ENCODE assay signal across 9 mouse cellular contexts in the genomic region with DNA sequence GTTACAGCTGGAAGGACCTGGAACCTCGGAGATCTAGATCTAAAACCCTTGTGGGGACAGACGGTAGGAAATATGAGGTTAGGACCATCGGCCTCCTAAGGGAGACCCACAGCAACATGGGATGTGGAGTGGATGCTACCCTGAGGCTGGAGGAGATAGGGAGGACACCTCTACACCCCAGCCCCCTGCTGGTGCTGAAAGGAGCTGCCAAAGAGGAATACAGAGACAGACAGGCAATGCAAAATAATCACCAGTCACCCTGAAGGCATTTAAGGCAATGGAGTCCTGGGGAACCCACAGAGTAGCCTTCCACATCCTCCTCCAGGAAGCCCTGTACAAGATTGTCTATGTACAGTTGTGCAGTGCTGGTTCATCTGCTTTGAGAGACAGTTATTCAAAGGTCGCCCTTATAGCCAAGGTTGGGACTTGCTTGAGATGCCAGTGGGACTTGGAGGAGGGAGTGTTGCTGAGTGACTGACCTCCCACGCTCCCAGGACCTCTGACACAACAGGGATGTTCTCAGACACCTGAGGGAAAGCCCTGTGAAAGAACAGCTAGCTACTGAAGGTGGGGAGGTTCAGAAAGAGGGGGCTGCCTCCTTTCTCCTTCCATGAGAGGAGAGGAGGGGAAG. TPM values are rescaled to one million over a fixed set of nuclear protein-coding genes. Genes with fewer than 3 reads are reported as not detected.
DNase-seq lines count a peak whose midpoint lies in the region; ATAC-seq and TF ChIP-seq lines count a peak whose summit lies in the region.
"Had no signal": no experiment of that assay in that cellular context is flagged by ENCODE, and none has a peak within 500 bp of the region (broad histone marks: within the 10 kb centered on the region; RNA-seq: fewer than 3 reads in every experiment).

No protein-coding gene starts in this region.

- H3K4me1 ChIP-seq in heart, adult 2 months (ENCODE audit: control insufficient read depth, insufficient read depth, low read length) = no peaks in the 10 kb centered on the region; the same call in 1 of the 2 replicates
- no peaks in the 10 kb centered on the region for H3K4me1 ChIP-seq in heart, embryonic 11.5 days (ENCODE audit: control insufficient read depth, insufficient read depth, low read length)
- H3K4me1 ChIP-seq in forebrain, embryonic 15.5 days = peaks cover 3% of the 10 kb centered on the region; the same call in 1 of the 2 replicates

- 54% methylated on average over 5 of the region's 5 CpGs for WGBS in heart, adult 2 months
- WGBS in heart, embryonic 11.5 days (ENCODE audit: insufficient replicate concordance) = 63% methylated on average over 5 of the region's 5 CpGs
- 73% methylated on average over 5 of the region's 5 CpGs for WGBS in forebrain, embryonic 15.5 days

- no peaks in the 10 kb centered on the region for H3K36me3 ChIP-seq in heart, adult 2 months (ENCODE audit: control insufficient read depth, insufficient read depth, low read length)
- no peaks in the 10 kb centered on the region for H3K36me3 ChIP-seq in heart, embryonic 11.5 days (ENCODE audit: control insufficient read depth, insufficient read depth, low read length)
- H3K36me3 ChIP-seq in forebrain, embryonic 15.5 days = no peaks in the 10 kb centered on the region

- H3K9me3 ChIP-seq in heart, embryonic 11.5 days (replicated peaks; ENCODE audit: control insufficient read depth, low read length) = no peaks in the 10 kb centered on the region
- no peaks in the 10 kb centered on the region for H3K9me3 ChIP-seq in forebrain, embryonic 15.5 days

- no peaks in the 10 kb centered on the region for H3K79me2 ChIP-seq in heart, adult 2 months (replicated peaks; ENCODE audit: control insufficient read depth, insufficient read depth, low read length)

- no peak overlapping the region for H3K9ac ChIP-seq in heart, adult 2 months (ENCODE audit: low read depth, low read length)
- H3K9ac ChIP-seq in heart, embryonic 11.5 days (ENCODE audit: low read depth, low read length) = no peak overlapping the region
- no peak overlapping the region for H3K9ac ChIP-seq in forebrain, embryonic 15.5 days (replicated peaks)

- no peak for ATAC-seq in heart, embryonic 11.5 days (replicated peaks; ENCODE audit: insufficient number of reproducible peaks, low FRiP score, low TSS enrichment)
- peak; percentile 35; the same call in 1 of the 2 replicates for ATAC-seq in forebrain, embryonic 15.5 days (replicated peaks)

- intact Hi-C loops in heart, adult 2 months (cut with DNase I) = loop anchor here (1.0 to 5.0 kb wide), 5 partner anchors 201 to 431 kb away; no protein-coding TSS in a partner anchor

- no peak for DNase-seq in heart, adult 2 months
- DNase-seq in urinary bladder, postnatal 14 days (ENCODE audit: low spot score) = peak; percentile 56
- no peak for DNase-seq in urinary bladder, adult 2 months (ENCODE audit: low spot score)
- peak; percentile 36 for DNase-seq in lung, postnatal 10 days
- DNase-seq in yolk sac, embryonic 10.5 days (ENCODE audit: low spot score) = no peak
- no peak for DNase-seq in frontal cortex, postnatal 25 days (ENCODE audit: low spot score in 2 of 2)

- peak; percentile 28 for TF ChIP-seq CTCF in heart, adult 2 months (IDR thresholded peaks at IDR 0.05)

- TF ChIP-seq POLR2A in heart, adult 2 months (IDR thresholded peaks at IDR 0.05; ENCODE audit: insufficient read depth, low read depth, low read length) = no peak

- H3K27me3 ChIP-seq in heart, adult 2 months (ENCODE audit: control insufficient read depth, insufficient read depth, low read length) = no peaks in the 10 kb centered on the region
- peaks cover 25% of the 10 kb centered on the region for H3K27me3 ChIP-seq in heart, embryonic 11.5 days (ENCODE audit: control insufficient read depth, insufficient read depth, low read length)
- H3K27me3 ChIP-seq in forebrain, embryonic 15.5 days = no peaks in the 10 kb centered on the region

- no peak for TF ChIP-seq EP300 in heart, adult 2 months (IDR thresholded peaks at IDR 0.05; ENCODE audit: insufficient read depth, low read depth, low read length)

- no peak overlapping the region for H3K4me2 ChIP-seq in heart, embryonic 11.5 days
- no peak overlapping the region for H3K4me2 ChIP-seq in forebrain, embryonic 15.5 days (replicated peaks)

- no peak overlapping the region for H3K4me3 ChIP-seq in heart, adult 2 months
- H3K4me3 ChIP-seq in heart, embryonic 11.5 days (ENCODE audit: low read depth, low read length) = no peak overlapping the region
- no peak overlapping the region for H3K4me3 ChIP-seq in forebrain, embryonic 15.5 days

- no peak overlapping the region for H3K27ac ChIP-seq in heart, adult 2 months
- H3K27ac ChIP-seq in heart, embryonic 11.5 days (ENCODE audit: low read depth, low read length) = no peak overlapping the region
- H3K27ac ChIP-seq in forebrain, embryonic 15.5 days (replicated peaks) = no peak overlapping the region

RNA-seq across cellular contexts. Expression of a gene that starts 14.1 kb away (rescaled TPM):
- not detected for total RNA-seq in heart, adult 2 months (2021)
- polyA plus RNA-seq in heart, adult 2 months (2012; rRNA removed) = not detected in 2 replicates
- not detected in 2 replicates for polyA plus RNA-seq in heart, embryonic 11.5 days (2014; fragmentation: Nextera tagmentation; extraction: Ambion mirVana)
- polyA plus RNA-seq in urinary bladder, adult 2 months (2012; rRNA removed) = not detected in 2 replicates
- not detected in 2 replicates for polyA plus RNA-seq in forebrain, embryonic 15.5 days (2015; fragmentation: Nextera tagmentation; extraction: Ambion mirVana)
- total RNA-seq: left cerebral cortex, postnatal 14 days had no signal

RNA-seq across cellular contexts. Expression of a gene that starts 29.3 kb away (rescaled TPM):
- not detected for total RNA-seq in heart, adult 2 months (2021)
- not detected in 2 replicates for polyA plus RNA-seq in heart, adult 2 months (2012; rRNA removed)
- not detected in 2 replicates for polyA plus RNA-seq in heart, embryonic 11.5 days (2014; fragmentation: Nextera tagmentation; extraction: Ambion mirVana)
- polyA plus RNA-seq in urinary bladder, adult 2 months (2012; rRNA removed) = not detected in 2 replicates
- polyA plus RNA-seq in forebrain, embryonic 15.5 days (2015; fragmentation: Nextera tagmentation; extraction: Ambion mirVana) = not detected in 2 replicates
- total RNA-seq: left cerebral cortex, postnatal 14 days had no signal

RNA-seq across cellular contexts. Expression of a gene that starts 30.0 kb away (rescaled TPM):
- total RNA-seq in heart, adult 2 months (2021) = not detected
- polyA plus RNA-seq in heart, adult 2 months (2012; rRNA removed) = not detected in 2 replicates
- not detected in 2 replicates for polyA plus RNA-seq in heart, embryonic 11.5 days (2014; fragmentation: Nextera tagmentation; extraction: Ambion mirVana)
- polyA plus RNA-seq in urinary bladder, adult 2 months (2012; rRNA removed) = not detected in 2 replicates
- polyA plus RNA-seq in forebrain, embryonic 15.5 days (2015; fragmentation: Nextera tagmentation; extraction: Ambion mirVana) = 0.43 and 1.1 TPM in 2 replicates

RNA-seq across cellular contexts. Expression of a gene that starts 45.8 kb away (rescaled TPM):
- total RNA-seq in heart, adult 2 months (2021) = not detected
- polyA plus RNA-seq in heart, adult 2 months (2012; rRNA removed) = not detected in 2 replicates
- polyA plus RNA-seq in heart, embryonic 11.5 days (2014; fragmentation: Nextera tagmentation; extraction: Ambion mirVana) = not detected in 2 replicates
- not detected in 2 replicates for polyA plus RNA-seq in urinary bladder, adult 2 months (2012; rRNA removed)
- polyA plus RNA-seq in forebrain, embryonic 15.5 days (2015; fragmentation: Nextera tagmentation; extraction: Ambion mirVana) = not detected in 2 replicates

RNA-seq across cellular contexts. Expression of a gene that starts 59.5 kb away (rescaled TPM):
- under 1 TPM in 1 of 2 experiments, not detected in 1; 0.23 TPM for total RNA-seq in heart, adult 2 months (2021)
- polyA plus RNA-seq in heart, adult 2 months (2012; rRNA removed) = 1.3 TPM in 1 of 2 replicates, not detected in the other
- polyA plus RNA-seq in heart, embryonic 11.5 days (2014; fragmentation: Nextera tagmentation; extraction: Ambion mirVana) = 0.13 and 0.23 TPM in 2 replicates
- 508 and 532 TPM in 2 replicates for polyA plus RNA-seq in urinary bladder, adult 2 months (2012; rRNA removed)
- polyA plus RNA-seq in forebrain, embryonic 15.5 days (2015; fragmentation: Nextera tagmentation; extraction: Ambion mirVana) = 0.13 and 0.15 TPM in 2 replicates
- total RNA-seq: left cerebral cortex, postnatal 14 days had no signal

Comparison
In these comparisons a context has a peak if more than half of its experiments do, and no peak if none do; other contexts are left out.
1. DNase-seq: peak in urinary bladder, postnatal 14 days (single experiment) and lung, postnatal 10 days (single experiment); none in heart, adult 2 months (0 of 2), urinary bladder, adult 2 months (single experiment), yolk sac, embryonic 10.5 days (single experiment) and frontal cortex, postnatal 25 days (0 of 2).